Mouse (Mus musculus): Measurements from ENCODE around the gene Rbm47. TPM values are rescaled to one million over a fixed set of nuclear protein-coding genes. Genes with fewer than 3 reads are reported as not detected.
"Not testable (repeated sequence)": the region's sequence is repeated elsewhere in the genome, so short reads cannot be mapped to it uniquely, and the experiment has no call there.

The Rbm47 gene
- polyA plus RNA-seq, 1 experiment = 14.2 TPM

- no peak for DNase-seq (ENCODE audit: low spot score)
These were observed 146.1 kb downstream of the Rbm47 start for GRCm38 (mm10) chr5:66026796-66027195.

GRCm38 (mm10) chr5:66015449-66015961, 157.4 kb downstream of the Rbm47 start:
- DNase-seq (ENCODE audit: low spot score) = no peak

- no peak for DNase-seq (ENCODE audit: low spot score)
These were observed 158.5 kb downstream of the Rbm47 start for GRCm38 (mm10) chr5:66014437-66014836.

GRCm38 (mm10) chr5:66013999-66014398, 158.9 kb downstream of the Rbm47 start:
- no peak for DNase-seq (ENCODE audit: low spot score)

- no peak for DNase-seq (ENCODE audit: low spot score)
These were observed 164.5 kb downstream of the Rbm47 start for GRCm38 (mm10) chr5:66008245-66008967.

- no peak for DNase-seq (ENCODE audit: low spot score)
These were observed 167.8 kb downstream of the Rbm47 start for GRCm38 (mm10) chr5:66005041-66005678.

DNA sequence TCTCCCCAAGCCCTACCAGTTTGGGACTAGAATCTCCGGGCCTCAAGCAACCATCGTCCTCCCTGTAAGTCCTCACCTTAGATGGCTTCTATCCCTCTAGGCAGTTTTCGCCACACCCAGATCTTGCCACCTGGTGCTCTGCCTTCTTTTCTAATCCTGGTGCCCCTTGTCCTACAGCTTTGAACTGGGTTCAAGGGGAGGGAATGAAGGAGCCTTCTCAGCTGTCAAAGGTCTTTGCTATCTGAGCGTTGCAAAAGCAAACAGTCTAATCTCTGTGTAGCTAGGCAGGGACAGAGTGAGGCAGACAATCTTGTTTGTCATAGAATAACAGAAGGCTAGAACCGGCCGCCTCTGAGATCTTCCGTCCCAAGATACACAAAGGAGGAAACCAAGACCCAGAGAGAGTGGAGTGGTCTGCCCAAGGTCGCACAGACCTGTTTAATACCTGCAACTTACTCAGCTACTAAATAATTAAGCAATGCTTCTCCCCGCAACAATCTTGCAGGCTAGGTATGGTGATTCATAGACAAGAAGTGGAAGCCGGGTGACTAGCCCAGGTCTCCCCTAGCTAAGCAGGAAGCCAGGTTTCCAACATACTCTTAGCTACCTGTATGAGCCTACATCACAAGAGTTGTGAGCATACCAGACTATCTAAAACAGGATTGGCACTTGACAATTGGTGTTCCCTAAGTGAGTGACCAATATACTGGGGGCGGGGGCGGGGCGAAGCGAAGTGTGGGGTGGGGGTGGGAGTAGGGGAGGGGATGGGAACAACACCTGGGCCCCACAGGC, 168.6 kb downstream of the Rbm47 start, which contains the start of gene 9130230L23Rik:
9130230L23Rik (minus strand) TSS at position 152 of the 792 bp plus-strand sequence.
- no peak for DNase-seq (ENCODE audit: low spot score)

DNA sequence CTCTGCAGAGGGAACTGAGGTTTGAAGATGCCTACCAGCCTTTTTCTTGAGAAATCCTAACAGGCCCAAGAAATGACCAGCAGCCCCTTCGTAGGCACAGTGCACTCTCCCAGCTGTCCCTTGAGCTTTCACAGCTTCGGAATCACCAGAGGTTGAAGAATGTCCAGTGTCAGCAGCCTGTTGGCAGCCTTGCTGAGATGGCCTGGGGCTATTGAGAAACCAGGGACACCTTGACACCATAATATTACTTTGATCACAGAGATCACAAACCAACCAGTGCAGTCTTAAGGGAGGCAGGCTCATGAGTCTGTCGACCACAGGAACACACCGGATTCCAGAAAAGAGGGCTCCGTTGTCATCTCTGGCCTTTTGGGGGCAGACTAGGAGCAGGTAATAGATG, 171.7 kb downstream of the Rbm47 start:
- DNase-seq (ENCODE audit: low spot score) = no peak

DNA sequence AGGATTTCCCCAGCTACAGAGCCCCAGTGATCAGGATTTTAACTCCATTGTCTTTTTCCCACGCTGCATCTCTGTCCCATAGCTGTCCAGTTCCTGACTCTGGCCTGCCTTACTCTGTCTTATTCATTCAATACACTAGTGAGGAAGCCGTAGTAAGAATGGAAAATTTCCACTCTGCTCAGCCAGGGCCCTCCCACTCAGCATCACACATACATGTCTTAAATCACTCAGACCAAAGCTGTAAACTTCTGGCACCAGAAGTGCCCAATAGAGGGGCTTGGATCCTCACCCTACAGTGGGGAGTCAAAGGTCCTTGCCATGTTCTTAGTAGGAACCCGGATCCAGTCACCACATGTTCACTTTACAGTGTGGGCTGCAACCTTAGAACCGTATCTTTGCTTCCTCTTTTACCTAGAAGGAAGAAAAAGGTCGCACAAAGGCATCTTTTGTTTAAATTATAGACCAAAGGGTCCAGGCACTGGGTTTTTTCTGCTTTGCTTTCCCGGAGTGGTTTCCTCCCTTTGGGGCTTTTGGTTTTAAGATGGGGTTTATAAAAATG, 172.3 kb downstream of the Rbm47 start:
- DNase-seq (ENCODE audit: low spot score) = no peak

- DNase-seq (ENCODE audit: low spot score) = no peak
These were observed 172.8 kb downstream of the Rbm47 start for GRCm38 (mm10) chr5:66000074-66000473.

- DNase-seq (ENCODE audit: low spot score) = no peak
These were observed 173.8 kb downstream of the Rbm47 start for GRCm38 (mm10) chr5:65999106-65999505.

GRCm38 (mm10) chr5:65997813-65998212, 175.1 kb downstream of the Rbm47 start:
- DNase-seq (ENCODE audit: low spot score) = no peak

- no peak for DNase-seq (ENCODE audit: low spot score)
These were observed 178.3 kb downstream of the Rbm47 start for GRCm38 (mm10) chr5:65994643-65995042.

DNA sequence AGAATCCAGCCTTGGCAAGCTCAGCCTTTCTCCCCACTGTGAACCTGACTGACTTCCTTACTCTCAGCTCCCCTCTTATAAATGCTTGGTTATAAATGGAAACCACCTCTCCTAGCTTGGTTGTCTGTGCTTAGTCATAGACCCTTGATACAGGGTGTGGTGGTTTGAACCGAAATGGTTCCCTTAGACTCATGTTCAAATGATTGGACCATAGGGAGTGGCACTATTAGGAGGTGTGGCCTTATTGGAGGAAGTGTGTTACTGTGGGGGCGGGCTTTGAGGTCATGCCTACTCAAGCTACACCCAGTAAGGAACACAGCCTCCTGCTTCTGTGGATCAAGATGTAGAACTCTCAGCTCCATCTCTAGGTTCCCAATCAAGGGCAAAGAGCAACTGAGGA, 181.7 kb downstream of the Rbm47 start:
- DNase-seq (ENCODE audit: low spot score) = no peak

GRCm38 (mm10) chr5:65987004-65987403, 185.9 kb downstream of the Rbm47 start:
- not testable (repeated sequence) for DNase-seq (ENCODE audit: low spot score)

- no peak for DNase-seq (ENCODE audit: low spot score)
These were observed 186.5 kb downstream of the Rbm47 start for GRCm38 (mm10) chr5:65986426-65986825.

DNA sequence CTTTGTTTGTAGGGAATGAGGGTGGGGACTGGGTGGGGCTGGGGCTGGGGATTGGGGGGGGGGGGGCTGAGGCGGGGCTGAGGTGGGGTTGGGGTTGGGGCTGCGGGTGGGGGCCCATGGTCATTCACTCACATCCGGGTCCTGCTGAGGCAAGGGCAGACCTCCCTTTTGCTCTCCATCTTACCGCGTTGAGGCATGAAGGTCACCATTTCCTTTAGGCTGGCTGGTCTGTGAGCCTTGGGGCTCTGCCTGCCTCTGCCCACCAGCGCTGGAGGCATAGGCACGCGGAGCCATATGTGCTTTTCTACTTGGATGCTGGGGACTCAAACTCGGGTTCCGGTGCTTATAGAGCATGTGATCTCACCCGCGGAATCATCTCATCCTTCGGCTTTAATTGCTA, 197.2 kb downstream of the Rbm47 start:
- no peak for DNase-seq (ENCODE audit: low spot score)

GRCm38 (mm10) chr5:65973189-65973588, 199.7 kb downstream of the Rbm47 start:
- no peak for DNase-seq (ENCODE audit: low spot score)

DNA sequence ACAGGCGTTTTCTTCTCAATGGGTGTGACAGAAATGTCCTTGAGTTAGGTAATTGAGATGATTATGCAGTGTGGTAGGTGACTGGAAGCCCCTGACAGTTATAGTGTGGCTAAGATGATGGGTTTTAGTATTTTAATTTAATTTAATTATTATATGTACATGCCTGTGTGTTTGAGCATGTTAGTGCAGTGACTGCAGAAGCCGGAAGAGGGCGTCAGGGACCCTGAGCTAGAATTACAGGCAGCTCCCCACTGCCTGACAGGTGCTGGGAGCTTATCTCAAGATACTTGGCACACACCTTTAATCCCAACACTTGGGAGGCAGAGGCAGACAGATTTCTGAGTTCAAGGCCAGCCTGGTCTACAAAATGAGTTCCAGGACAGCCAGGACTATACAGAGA, 204.9 kb downstream of the Rbm47 start:
- DNase-seq (ENCODE audit: low spot score) = no peak

GRCm38 (mm10) chr5:65967091-65967490, 205.8 kb downstream of the Rbm47 start:
- DNase-seq (ENCODE audit: low spot score) = no peak
